Mouse (Mus musculus) G1E (cell line): ENCODE results near the gene Timm13. TPM values are rescaled to one million over a fixed set of nuclear protein-coding genes. Genes with fewer than 3 reads are reported as not detected.

Experiments
- ATAC-seq: 2 replicates; pipeline ENCODE4 v1.8.0; 2016; ENCODE audit warnings: mild to moderate bottlenecking; ENCODE audit not compliant: insufficient number of reproducible peaks, poor library complexity, low FRiP score, severe bottlenecking; ENCODE audit errors: extremely low read depth
- DNase-seq: peaks from one replicate; pipeline ENCODE4 v3.0.0; 2012; ENCODE audit warnings: low spot score
- H3K27me3 ChIP-seq: 2 replicates; pipeline ENCODE4 v1.6.1; 2012; ENCODE audit warnings: mild to moderate bottlenecking, low read length, inconsistent platforms; ENCODE audit not compliant: insufficient read depth
- H3K36me3 ChIP-seq: replicated peaks from 2 replicates; pipeline ENCODE3; 2012; ENCODE audit warnings: mild to moderate bottlenecking, inconsistent platforms
- H3K4me1 ChIP-seq: 2 replicates; pipeline ENCODE4 v1.6.1; 2012; ENCODE audit warnings: low read depth, low read length, inconsistent platforms, mixed read lengths; ENCODE audit not compliant: insufficient read depth
- H3K4me3 ChIP-seq: 2 replicates; pipeline ENCODE4 v1.5.1; 2012; ENCODE audit warnings: low read depth, mild to moderate bottlenecking, inconsistent platforms, low read length, moderate library complexity, mixed read lengths
- H3K9me3 ChIP-seq: replicated peaks from 2 replicates; pipeline ENCODE4 v1.6.1; 2012; ENCODE audit warnings: inconsistent platforms
- CTCF ChIP-seq: IDR thresholded peaks from 2 replicates; pipeline ENCODE4 v1.5.1; 2012; ENCODE audit warnings: low read depth, low read length, inconsistent platforms, mixed read lengths
- GATA1 ChIP-seq: IDR thresholded peaks from 2 replicates; pipeline ENCODE4 v1.6.1; 2012; ENCODE audit warnings: borderline replicate concordance, low read length, inconsistent platforms, mixed read lengths
- GATA2 ChIP-seq: IDR thresholded peaks from 2 replicates; pipeline ENCODE4 v1.6.1; 2012; ENCODE audit warnings: low read depth, low read length, inconsistent platforms, borderline replicate concordance
- POLR2AphosphoS5 ChIP-seq: IDR thresholded peaks from 2 replicates; pipeline ENCODE4 v1.6.1; 2012; ENCODE audit warnings: low read depth, low read length, inconsistent platforms; ENCODE audit not compliant: insufficient replicate concordance
- TAL1 ChIP-seq: conservative IDR thresholded peaks from 2 replicates; pipeline ENCODE4 v1.6.1; 2012; ENCODE audit warnings: low read depth, low read length, inconsistent platforms, mixed read lengths
- polyA plus RNA-seq: library from polyadenylated mRNA; stranded (reverse); fragments of >175 nt; gene quantifications from 2 replicates; pipeline ENCODE4 v1.2.3, GENCODE M21; 2012
- total RNA-seq, 2 experiments: library from RNA; stranded (forward) in 1 of 2; stranded (reverse) in 1 of 2; fragments of 200-1000 nt in 1 of 2; fragments of >200 nt in 1 of 2; fragmentation: Nextera tagmentation in 1 of 2; gene quantifications; 2 replicates each; pipeline ENCODE4 v1.2.3; 2014 to 2017

The Timm13 gene
- 34.0 and 51.2 TPM in 2 replicates for total RNA-seq (2014; fragmentation: Nextera tagmentation)
- 70.4 and 75.5 TPM in 2 replicates for total RNA-seq (2017)
- polyA plus RNA-seq, result 295 and 345 TPM in 2 replicates

DNA sequence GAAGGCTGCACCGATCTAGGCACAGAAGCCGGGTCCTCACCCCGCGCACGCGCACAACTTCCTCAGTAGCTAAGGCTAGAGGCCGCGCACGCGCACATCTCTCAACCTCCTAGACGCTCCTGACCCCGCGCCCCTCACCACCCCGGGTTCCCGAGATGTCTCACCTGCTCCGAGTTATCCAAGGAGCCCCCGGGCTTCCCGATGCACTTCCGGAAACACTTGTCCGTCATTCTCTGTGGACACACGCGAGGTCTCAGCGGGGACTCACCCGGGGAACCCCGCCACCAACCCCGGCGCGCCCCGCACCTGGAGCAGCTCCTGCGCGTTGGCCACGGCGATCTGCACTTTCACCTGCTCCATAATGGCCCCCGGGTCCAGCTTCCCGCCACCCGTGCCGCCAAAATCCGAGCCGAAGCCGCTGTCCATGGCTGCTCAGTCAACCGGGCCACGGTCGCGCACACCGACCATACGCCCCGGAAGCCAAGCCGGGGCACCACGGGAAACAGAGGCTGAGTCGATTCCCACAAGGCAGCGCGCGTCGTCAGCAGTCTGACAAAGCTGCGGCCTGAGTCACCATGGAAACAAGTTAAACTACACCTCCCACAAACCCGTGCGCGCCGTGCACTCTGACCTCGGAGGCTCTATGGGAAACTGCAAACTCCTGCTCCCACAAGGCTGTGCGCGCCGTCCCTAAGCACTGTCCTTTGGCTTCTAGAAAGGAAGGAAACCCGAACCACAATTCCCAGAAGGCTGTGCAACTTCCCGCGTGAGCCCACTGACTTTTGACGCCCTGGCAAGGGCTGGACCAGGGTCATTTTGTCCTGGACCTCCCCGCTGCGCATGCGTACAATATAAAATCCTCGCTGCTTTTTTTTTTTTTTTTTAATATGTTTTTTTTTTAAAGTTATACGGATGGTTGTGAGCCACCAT, at the start of gene Timm13:
Gene Timm13, minus strand, starts transcription at position 652 of the 930 bp plus-strand sequence.
- H3K4me3 ChIP-seq, result peak within 1 kb of the TSS; percentile 97
- peaks cover 20% of the 10 kb centered on the region; the same call in 1 of the 2 replicates for H3K27me3 ChIP-seq
- TF ChIP-seq GATA2 (no peak), POLR2AphosphoS5 (no peak), GATA1 (no peak), TAL1 (no peak), CTCF (no peak)
- ATAC-seq (peak; percentile 94), DNase-seq (peak; percentile 95)
- H3K4me1 ChIP-seq, result peaks cover 47% of the 10 kb centered on the region
- peaks cover 40% of the 10 kb centered on the region for H3K36me3 ChIP-seq
- H3K9me3 ChIP-seq, result no peaks in the 10 kb centered on the region

DNA sequence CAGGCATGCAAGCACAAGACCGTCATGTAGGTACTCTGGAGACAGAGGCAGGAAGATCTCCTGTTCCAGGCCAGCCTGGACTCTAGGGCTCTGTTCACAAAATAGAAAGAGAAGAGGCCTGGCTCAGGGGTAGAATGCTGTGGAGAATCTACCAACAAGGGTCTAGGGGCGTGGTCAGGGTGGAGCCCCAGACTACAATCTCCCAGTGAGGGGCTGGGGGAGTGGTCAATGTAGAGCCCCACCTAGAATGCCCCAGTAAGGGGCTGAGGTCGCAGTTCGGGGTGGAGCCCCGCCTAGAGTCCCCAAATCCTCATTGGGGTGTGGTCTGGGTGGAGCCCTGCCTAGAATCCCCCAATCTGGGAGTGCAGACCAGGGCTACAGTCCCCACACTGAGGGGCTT, 49.5 kb upstream of the Timm13 start:
- Histone ChIP-seq H3K36me3 (no peaks in the 10 kb centered on the region), H3K9me3 (no peaks in the 10 kb centered on the region), H3K27me3 (peaks cover 48% of the 10 kb centered on the region), H3K4me3 (no peak overlapping the region), H3K4me1 (peaks cover 39% of the 10 kb centered on the region)
- TF ChIP-seq GATA2, result no peak
- no peak for DNase-seq
- no peak for ATAC-seq

DNA sequence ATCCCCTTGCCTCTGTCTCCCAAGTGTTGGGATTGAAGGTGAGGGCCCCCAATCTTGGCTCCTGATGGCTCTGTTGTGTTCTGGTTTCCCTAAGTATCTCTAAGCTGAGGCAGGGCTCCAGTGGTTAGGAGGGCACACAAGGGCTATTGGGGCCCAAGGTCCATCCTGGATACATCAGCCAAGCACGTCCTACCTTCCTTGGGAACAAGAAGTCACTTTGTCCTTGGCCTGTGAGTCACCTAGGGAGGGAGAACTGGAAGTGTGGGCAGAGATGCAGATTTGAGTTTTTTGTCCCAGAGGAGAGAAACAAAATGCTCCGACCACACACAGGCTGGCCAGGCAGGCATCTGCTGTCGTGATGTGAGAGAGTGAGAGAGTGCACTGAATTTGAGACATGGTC, 48.3 kb upstream of the Timm13 start:
- Histone ChIP-seq H3K4me3 (no peak overlapping the region), H3K36me3 (no peaks in the 10 kb centered on the region), H3K4me1 (peaks cover 38% of the 10 kb centered on the region), H3K9me3 (no peaks in the 10 kb centered on the region), H3K27me3 (peaks cover 42% of the 10 kb centered on the region)
- no peak for DNase-seq
- TF ChIP-seq TAL1 (no peak), GATA1 (no peak), POLR2AphosphoS5 (no peak), CTCF (no peak), GATA2 (no peak)
- ATAC-seq, result no peak

DNA sequence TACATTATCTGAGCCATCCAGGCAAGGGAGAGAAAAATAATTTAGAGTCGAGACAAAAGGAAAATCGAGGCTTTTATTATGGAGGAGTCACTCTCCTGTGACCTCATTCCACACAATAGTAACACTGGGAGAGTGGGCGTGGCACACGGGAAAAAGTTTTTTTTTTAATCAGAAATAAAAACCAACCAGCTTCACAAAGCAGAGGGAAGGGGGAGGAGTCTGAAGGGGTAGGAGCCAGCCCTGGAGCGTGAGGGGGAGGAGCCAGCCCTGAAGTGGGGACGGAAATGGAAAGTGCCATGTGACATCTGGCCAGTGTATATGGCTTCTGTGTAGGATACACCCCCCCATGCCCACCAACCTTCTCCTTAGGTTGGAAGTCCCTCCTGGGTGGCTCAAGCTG, 47.8 kb upstream of the Timm13 start:
- Histone ChIP-seq H3K4me1 (peaks cover 38% of the 10 kb centered on the region), H3K9me3 (no peaks in the 10 kb centered on the region), H3K4me3 (no peak overlapping the region), H3K27me3 (peaks cover 45% of the 10 kb centered on the region), H3K36me3 (no peaks in the 10 kb centered on the region)
- DNase-seq (no peak), ATAC-seq (peak; percentile 60)
- TF ChIP-seq POLR2AphosphoS5 (no peak), GATA2 (no peak), CTCF (no peak), TAL1 (no peak), GATA1 (no peak)

DNA sequence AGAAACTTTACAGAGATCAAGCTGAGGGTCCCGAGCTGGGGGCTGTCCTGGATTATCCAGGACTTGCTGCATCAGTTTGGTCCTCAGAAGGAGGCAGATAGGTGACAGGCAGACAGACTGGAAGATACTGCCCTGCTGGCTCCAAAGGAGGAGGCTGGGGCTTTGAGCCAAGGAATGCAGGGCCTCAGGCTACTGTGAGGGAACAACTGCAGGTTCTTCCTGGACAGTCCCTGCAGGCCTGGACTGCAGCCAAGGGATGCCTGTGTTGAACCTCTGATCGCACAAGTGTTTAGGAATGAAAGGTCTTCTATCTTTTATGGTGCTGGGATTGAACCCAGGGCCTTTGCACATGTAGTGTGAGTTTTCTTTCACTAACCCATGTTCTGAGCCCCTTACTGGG, 47.0 kb upstream of the Timm13 start:
- DNase-seq, result no peak
- H3K9me3 ChIP-seq, result no peaks in the 10 kb centered on the region
- H3K4me1 ChIP-seq, result peaks cover 36% of the 10 kb centered on the region
- TF ChIP-seq POLR2AphosphoS5, result no peak
- TF ChIP-seq GATA1, result no peak
- no peak for TF ChIP-seq TAL1
- no peak for TF ChIP-seq CTCF
- no peak for TF ChIP-seq GATA2
- no peak overlapping the region for H3K4me3 ChIP-seq
- H3K27me3 ChIP-seq, result peaks cover 44% of the 10 kb centered on the region
- no peak for ATAC-seq
- H3K36me3 ChIP-seq, result no peaks in the 10 kb centered on the region

DNA sequence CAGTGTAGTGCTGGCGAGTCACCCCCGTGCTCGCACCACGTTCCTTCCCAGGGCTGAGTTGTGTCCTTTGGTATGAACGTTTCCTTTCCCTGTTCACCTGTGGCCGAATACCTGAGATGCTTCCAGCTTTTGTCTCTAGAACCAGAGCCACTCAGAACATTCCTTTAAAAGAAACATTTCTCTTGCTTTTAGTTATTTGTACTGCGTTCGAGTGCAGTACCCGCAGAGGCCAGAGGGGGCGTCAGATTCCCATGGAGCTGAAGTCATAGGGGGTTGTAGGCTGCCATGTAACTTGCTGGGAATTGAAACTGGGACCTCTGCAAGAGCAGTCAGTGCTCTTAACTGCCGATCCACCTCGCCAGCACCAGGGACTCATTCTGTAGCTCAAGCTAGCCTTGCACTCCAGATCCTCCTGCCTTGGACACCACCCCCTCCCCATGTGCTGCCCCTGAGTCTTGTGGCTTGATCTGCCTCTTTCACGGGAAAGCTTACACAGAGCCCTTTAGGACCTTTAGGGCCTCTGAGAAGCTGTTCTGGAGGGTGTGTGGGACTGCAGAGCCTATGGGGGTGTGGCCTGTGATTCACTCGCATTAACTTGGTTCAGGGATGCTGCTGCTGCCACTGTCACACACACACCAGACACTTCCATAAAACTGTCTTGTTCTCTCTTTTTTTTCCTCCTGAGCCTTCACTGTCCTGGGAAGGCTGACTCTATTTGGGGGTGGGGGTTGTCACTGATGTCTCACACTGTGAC, 46.1 kb upstream of the Timm13 start:
- Histone ChIP-seq H3K9me3 (no peaks in the 10 kb centered on the region), H3K4me1 (peaks cover 32% of the 10 kb centered on the region), H3K36me3 (no peaks in the 10 kb centered on the region), H3K27me3 (peaks cover 44% of the 10 kb centered on the region), H3K4me3 (no peak overlapping the region)
- ATAC-seq, result no peak
- no peak for DNase-seq
- TF ChIP-seq TAL1, result no peak
- TF ChIP-seq CTCF, result peak; percentile 47
- TF ChIP-seq POLR2AphosphoS5, result no peak
